Mouse (Mus musculus): ENCODE measurements at regions not wholly inside any gene's neighbourhood (a gene's known extent, or its start where the extent isn't known, plus 50 kb on each side); places are given as distances from the start of the nearest gene placed in this dataset.

- TF ChIP-seq CTCF (IDR thresholded peaks at IDR 0.05; ENCODE audit: extremely low read depth, insufficient read length, insufficient replicate concordance, low read depth, low read length), result no peak
- no peak for TF ChIP-seq POLR2A (IDR thresholded peaks at IDR 0.05; ENCODE audit: low read depth, low read length)
These were observed 133.4 kb upstream of the C9orf72 start for GRCm38 (mm10) chr4:35359376-35359775.

Measured in small intestine, adult 2 months (tissue).